ENCODE assay signal across 25 mouse cellular contexts in the genomic region with DNA sequence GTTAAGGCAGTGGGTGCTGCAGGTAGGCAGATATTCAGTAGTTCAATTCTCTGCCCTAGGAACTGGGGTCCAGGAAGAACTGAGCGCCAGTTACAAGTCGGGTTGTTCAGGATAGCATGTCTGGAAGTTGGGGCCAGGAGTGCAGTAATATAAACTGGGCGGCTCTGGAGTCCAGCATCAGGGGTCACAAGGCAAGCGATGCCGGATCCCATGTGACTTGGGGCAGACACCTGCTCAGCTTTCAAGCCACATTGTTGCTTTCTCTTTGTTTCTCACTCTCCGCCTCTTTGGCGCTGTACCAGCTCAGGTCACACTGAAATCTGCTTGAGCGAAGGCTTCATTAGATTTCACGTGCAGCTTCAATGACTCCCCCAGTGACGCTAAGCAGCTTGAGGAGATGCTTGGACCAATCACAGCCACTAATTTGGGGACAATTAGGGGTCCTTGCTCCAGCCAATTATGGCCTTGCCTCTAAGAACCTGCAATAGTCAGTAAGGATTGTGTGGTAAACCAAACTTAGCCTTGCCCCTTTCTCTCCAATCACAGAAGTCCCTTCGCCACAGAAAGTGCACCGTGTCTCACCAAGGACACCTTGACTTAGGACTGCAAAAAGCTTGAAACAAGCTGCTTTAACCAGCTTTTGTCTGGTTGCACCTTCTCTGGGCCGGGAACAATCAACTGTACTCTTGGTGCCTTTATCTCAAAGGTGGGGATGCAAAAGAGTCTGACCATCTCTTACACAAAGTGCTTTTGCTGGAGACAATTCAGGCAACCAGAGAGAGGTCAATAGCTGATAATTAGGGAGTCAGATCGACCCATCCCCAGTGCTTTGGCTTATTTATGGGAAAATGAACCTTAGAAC. TPM values are rescaled to one million over a fixed set of nuclear protein-coding genes. Genes with fewer than 3 reads are reported as not detected.
DNase-seq lines count a peak whose midpoint lies in the region; ATAC-seq lines count a peak whose summit lies in the region.
"Had no signal": no experiment of that assay in that cellular context is flagged by ENCODE, and none has a peak within 500 bp of the region (broad histone marks: within the 10 kb centered on the region; RNA-seq: fewer than 3 reads in every experiment).

No protein-coding gene starts in this region.

- H3K27me3 ChIP-seq in embryonic facial prominence, embryonic 14.5 days (replicated peaks; ENCODE audit: control insufficient read depth, insufficient read depth, low read length): no peaks in the 10 kb centered on the region
- H3K27me3 ChIP-seq in embryonic facial prominence, embryonic 10.5 days (replicated peaks; ENCODE audit: low read depth, poor library complexity, severe bottlenecking): no peaks in the 10 kb centered on the region
- H3K27me3 ChIP-seq in hindbrain, embryonic 13.5 days: no peaks in the 10 kb centered on the region
- no peaks in the 10 kb centered on the region for H3K27me3 ChIP-seq in hindbrain, embryonic 16.5 days (replicated peaks; ENCODE audit: control insufficient read depth, insufficient read depth, low read length)
- H3K27me3 ChIP-seq: megakaryocyte, embryonic 14.5 days had no signal

- DNase-seq in embryonic facial prominence, embryonic 14.5 days (ENCODE audit: low spot score): peak; percentile 32
- no peak for DNase-seq in embryonic facial prominence, embryonic 10.5 days (ENCODE audit: low spot score)
- DNase-seq in testis, postnatal 14 days (ENCODE audit: low spot score): peak; percentile 43
- DNase-seq in testis, postnatal 10 days (ENCODE audit: low spot score): no peak
- no peak for DNase-seq in cerebellum, adult 18-20 months
- DNase-seq in layer of hippocampus, postnatal 10 days (ENCODE audit: low spot score in 2 of 2): no peak
- DNase-seq: adrenal gland, postnatal 10 days; cerebellum, postnatal 25 days; gastrocnemius, postnatal 10 days; heart, adult 11 months; heart, postnatal 36 days; kidney, adult 2 months; kidney, postnatal 25 days; lung, adult 2 months; right cerebral cortex, postnatal 4 days; thymus, postnatal 4 days had no signal

- H3K9me3 ChIP-seq in embryonic facial prominence, embryonic 14.5 days (ENCODE audit: control insufficient read depth, low read length): no peaks in the 10 kb centered on the region
- H3K9me3 ChIP-seq in embryonic facial prominence, embryonic 10.5 days: no peaks in the 10 kb centered on the region
- H3K9me3 ChIP-seq in hindbrain, embryonic 13.5 days: no peaks in the 10 kb centered on the region
- H3K9me3 ChIP-seq in hindbrain, embryonic 16.5 days (ENCODE audit: control insufficient read depth, low read length): no peaks in the 10 kb centered on the region
- H3K9me3 ChIP-seq: limb, embryonic 10.5 days; megakaryocyte, embryonic 14.5 days had no signal

- 73% methylated on average over 14 of the region's 14 CpGs for WGBS in embryonic facial prominence, embryonic 14.5 days
- 76% methylated on average over 14 of the region's 14 CpGs for WGBS in embryonic facial prominence, embryonic 10.5 days
- 75% methylated on average over 14 of the region's 14 CpGs for WGBS in hindbrain, embryonic 13.5 days
- WGBS in hindbrain, embryonic 16.5 days: 68% methylated on average over 14 of the region's 14 CpGs

- H3K9ac ChIP-seq in embryonic facial prominence, embryonic 14.5 days (ENCODE audit: low read depth, low read length): no peak overlapping the region
- H3K9ac ChIP-seq in hindbrain, embryonic 13.5 days: no peak overlapping the region
- no peak overlapping the region for H3K9ac ChIP-seq in hindbrain, embryonic 16.5 days (ENCODE audit: low read depth, low read length)

- ATAC-seq in embryonic facial prominence, embryonic 14.5 days (ENCODE audit: low read depth): peak; percentile 15; the same call in 1 of the 2 replicates
- 0 out of 2 replicates have a peak, but pooled peaks have one; percentile 7 for ATAC-seq in hindbrain, embryonic 13.5 days (ENCODE audit: low FRiP score)
- ATAC-seq in hindbrain, embryonic 16.5 days: no peak; the same call in 1 of the 2 replicates
- ATAC-seq: activated CD4-positive, CD25-positive, alpha-beta regulatory T cell, adult 4 months; CD4-positive, CD25-positive, alpha-beta regulatory T cell, adult 4 months; inflammation-experienced regulatory T-cells, adult 6 months; midbrain, embryonic 16.5 days had no signal

- no peaks in the 10 kb centered on the region for H3K4me1 ChIP-seq in embryonic facial prominence, embryonic 14.5 days (ENCODE audit: control insufficient read depth, insufficient read depth, low read length)
- H3K4me1 ChIP-seq in embryonic facial prominence, embryonic 10.5 days: peaks cover 15% of the 10 kb centered on the region
- H3K4me1 ChIP-seq in hindbrain, embryonic 13.5 days (replicated peaks): peaks cover 13% of the 10 kb centered on the region
- H3K4me1 ChIP-seq in hindbrain, embryonic 16.5 days (ENCODE audit: control insufficient read depth, insufficient read depth, low read depth, low read length): no peaks in the 10 kb centered on the region

- H3K4me2 ChIP-seq in embryonic facial prominence, embryonic 14.5 days (ENCODE audit: low read depth, low read length): no peak overlapping the region
- H3K4me2 ChIP-seq in hindbrain, embryonic 13.5 days: no peak overlapping the region
- no peak overlapping the region for H3K4me2 ChIP-seq in hindbrain, embryonic 16.5 days (ENCODE audit: low read length)

- no peaks in the 10 kb centered on the region for H3K36me3 ChIP-seq in embryonic facial prominence, embryonic 14.5 days (ENCODE audit: control insufficient read depth, insufficient read depth, low read length)
- H3K36me3 ChIP-seq in embryonic facial prominence, embryonic 10.5 days (replicated peaks): no peaks in the 10 kb centered on the region
- H3K36me3 ChIP-seq in hindbrain, embryonic 13.5 days: no peaks in the 10 kb centered on the region
- no peaks in the 10 kb centered on the region for H3K36me3 ChIP-seq in hindbrain, embryonic 16.5 days (ENCODE audit: control insufficient read depth, insufficient read depth, low read length)
- H3K36me3 ChIP-seq: limb, embryonic 10.5 days had no signal

- no peak overlapping the region for H3K4me3 ChIP-seq in embryonic facial prominence, embryonic 14.5 days (ENCODE audit: low read depth, low read length)
- no peak overlapping the region for H3K4me3 ChIP-seq in embryonic facial prominence, embryonic 10.5 days
- no peak overlapping the region for H3K4me3 ChIP-seq in hindbrain, embryonic 13.5 days
- H3K4me3 ChIP-seq in hindbrain, embryonic 16.5 days (ENCODE audit: low read length): no peak overlapping the region
- H3K4me3 ChIP-seq: left cerebral cortex, adult 2 months; limb, embryonic 10.5 days; megakaryocyte, embryonic 14.5 days had no signal

- H3K27ac ChIP-seq in embryonic facial prominence, embryonic 14.5 days (replicated peaks; ENCODE audit: low read depth, low read length): no peak overlapping the region
- no peak overlapping the region for H3K27ac ChIP-seq in embryonic facial prominence, embryonic 10.5 days (replicated peaks)
- no peak overlapping the region for H3K27ac ChIP-seq in hindbrain, embryonic 13.5 days
- no peak overlapping the region for H3K27ac ChIP-seq in hindbrain, embryonic 16.5 days (ENCODE audit: low read depth, low read length)
- H3K27ac ChIP-seq: left cerebral cortex, adult 2 months; limb, embryonic 10.5 days had no signal

RNA-seq across cellular contexts. Expression of a gene that starts 43.8 kb away (rescaled TPM):
- 69.6 and 79.1 TPM in 2 replicates for polyA plus RNA-seq in embryonic facial prominence, embryonic 14.5 days (2014; fragmentation: Nextera tagmentation; extraction: Ambion mirVana)
- 84.0 and 90.1 TPM in 2 replicates for polyA plus RNA-seq in embryonic facial prominence, embryonic 10.5 days (2016; fragmentation: Nextera tagmentation; extraction: Ambion mirVana)
- 118 TPM in 2 replicates for polyA plus RNA-seq in hindbrain, embryonic 13.5 days (2015; fragmentation: Nextera tagmentation; extraction: Ambion mirVana)
- 74.7 and 75.9 TPM in 2 replicates for polyA plus RNA-seq in hindbrain, embryonic 16.5 days (2015; fragmentation: Nextera tagmentation; extraction: Ambion mirVana)
- total RNA-seq in layer of hippocampus, postnatal 10 days (2021): 100 to 1,000 TPM in 1 of 2 experiments, 10 to 100 TPM in 1; 93.3 to 101 TPM

Comparison
In these comparisons a context has a peak if more than half of its experiments do, and no peak if none do; other contexts are left out.
1. DNase-seq: peak in embryonic facial prominence, embryonic 14.5 days (single experiment) and testis, postnatal 14 days (single experiment); none in embryonic facial prominence, embryonic 10.5 days (single experiment), testis, postnatal 10 days (single experiment), cerebellum, adult 18-20 months (0 of 2) and layer of hippocampus, postnatal 10 days (0 of 2).